Mouse (Mus musculus) neural tube, embryonic 14.5 days (tissue): Measurements from ENCODE around the gene Stk10. TPM values are rescaled to one million over a fixed set of nuclear protein-coding genes. Genes with fewer than 3 reads are reported as not detected.

Experiments used
- ATAC-seq: fragments of 200-750 bp; cut with Nextera tagmentation; 2 replicates; pipeline ENCODE4 v1.8.0; 2017; ENCODE audit warnings: low read depth, mild to moderate bottlenecking, moderate TSS enrichment, moderate library complexity
- H3K27ac ChIP-seq: fragments of 300-500 bp; sonication (generic); 2 replicates; pipeline ENCODE4 v1.5.1; 2014; ENCODE audit warnings: low read depth, mild to moderate bottlenecking, control low read depth, low read length, moderate library complexity, mixed read lengths
- H3K27me3 ChIP-seq: fragments of 300-500 bp; sonication (generic); 2 replicates; pipeline ENCODE4 v1.6.1; 2014; ENCODE audit warnings: low read length; ENCODE audit not compliant: control insufficient read depth, insufficient read depth
- H3K36me3 ChIP-seq: fragments of 300-500 bp; sonication (generic); 2 replicates; pipeline ENCODE4 v1.6.1; 2014; ENCODE audit warnings: low read length, mixed read lengths; ENCODE audit not compliant: control insufficient read depth, insufficient read depth
- H3K4me1 ChIP-seq: fragments of 300-500 bp; sonication (generic); 2 replicates; pipeline ENCODE4 v1.6.1; 2014; ENCODE audit warnings: low read length; ENCODE audit not compliant: control insufficient read depth, insufficient read depth
- H3K4me2 ChIP-seq: fragments of 300-500 bp; sonication (generic); 2 replicates; pipeline ENCODE4 v1.6.1; 2014; ENCODE audit warnings: mild to moderate bottlenecking, low read depth, low read length, control low read depth
- H3K4me3 ChIP-seq: fragments of 300-500 bp; sonication (generic); 2 replicates; pipeline ENCODE4 v1.5.1; 2014; ENCODE audit warnings: low read depth, low read length, control low read depth, mixed read lengths
- H3K9ac ChIP-seq: fragments of 300-500 bp; sonication (generic); replicated peaks from 2 replicates; pipeline ENCODE4 v1.6.1; 2014; ENCODE audit warnings: low read depth, mild to moderate bottlenecking, control low read depth, low read length, mixed read lengths
- H3K9me3 ChIP-seq: fragments of 300-500 bp; sonication (generic); 2 replicates; pipeline ENCODE4 v1.6.1; 2016; ENCODE audit warnings: low read length; ENCODE audit not compliant: control insufficient read depth
- WGBS: fragments of 180-500 bp; shearing (Covaris S2); extraction: QIAGEN DNeasy Blood & Tissue Kit; methylation state at CpG from one replicate; pipeline ENCODE4 v1.1.7; 2014; 5-methylcytosine and 5-hydroxymethylcytosine counted together
- polyA plus RNA-seq: library from polyadenylated mRNA; unstranded; fragments of >200 nt; fragmentation: Nextera tagmentation; extraction: Ambion mirVana; gene quantifications from 2 replicates; pipeline ENCODE4 v1.2.1, GENCODE M21; 2014

Gene Stk10
- polyA plus RNA-seq, 1 experiment from 2014 or later, result 2.0 TPM

DNA sequence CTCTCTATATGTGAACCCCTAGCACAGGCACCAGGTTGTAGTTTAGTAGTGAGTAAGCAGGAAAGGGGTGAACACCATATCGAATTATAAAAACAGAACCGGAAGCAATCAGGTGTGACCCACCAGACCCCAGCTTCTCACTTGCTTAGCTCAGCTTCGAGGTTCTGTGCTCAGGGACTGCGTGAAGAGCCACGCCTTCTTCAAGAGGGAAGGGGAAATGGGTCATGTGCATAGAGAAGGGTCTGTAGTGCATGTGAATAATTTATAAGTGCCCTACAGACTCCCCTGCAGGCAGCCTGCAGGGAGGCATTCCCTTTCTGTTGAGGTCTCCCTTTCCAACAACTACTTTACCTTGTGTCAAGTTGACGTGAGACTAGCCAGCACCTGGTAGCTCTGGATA, 52.9 kb downstream of the Stk10 start:
- Histone ChIP-seq H3K27me3 (no peaks in the 10 kb centered on the region), H3K27ac (no peak overlapping the region), H3K36me3 (no peaks in the 10 kb centered on the region), H3K9ac (no peak overlapping the region), H3K9me3 (no peaks in the 10 kb centered on the region), H3K4me3 (no peak overlapping the region), H3K4me1 (no peaks in the 10 kb centered on the region), H3K4me2 (no peak overlapping the region)
- 69% methylated on average over 6 of the region's 6 CpGs for WGBS
- ATAC-seq, result no peak

DNA sequence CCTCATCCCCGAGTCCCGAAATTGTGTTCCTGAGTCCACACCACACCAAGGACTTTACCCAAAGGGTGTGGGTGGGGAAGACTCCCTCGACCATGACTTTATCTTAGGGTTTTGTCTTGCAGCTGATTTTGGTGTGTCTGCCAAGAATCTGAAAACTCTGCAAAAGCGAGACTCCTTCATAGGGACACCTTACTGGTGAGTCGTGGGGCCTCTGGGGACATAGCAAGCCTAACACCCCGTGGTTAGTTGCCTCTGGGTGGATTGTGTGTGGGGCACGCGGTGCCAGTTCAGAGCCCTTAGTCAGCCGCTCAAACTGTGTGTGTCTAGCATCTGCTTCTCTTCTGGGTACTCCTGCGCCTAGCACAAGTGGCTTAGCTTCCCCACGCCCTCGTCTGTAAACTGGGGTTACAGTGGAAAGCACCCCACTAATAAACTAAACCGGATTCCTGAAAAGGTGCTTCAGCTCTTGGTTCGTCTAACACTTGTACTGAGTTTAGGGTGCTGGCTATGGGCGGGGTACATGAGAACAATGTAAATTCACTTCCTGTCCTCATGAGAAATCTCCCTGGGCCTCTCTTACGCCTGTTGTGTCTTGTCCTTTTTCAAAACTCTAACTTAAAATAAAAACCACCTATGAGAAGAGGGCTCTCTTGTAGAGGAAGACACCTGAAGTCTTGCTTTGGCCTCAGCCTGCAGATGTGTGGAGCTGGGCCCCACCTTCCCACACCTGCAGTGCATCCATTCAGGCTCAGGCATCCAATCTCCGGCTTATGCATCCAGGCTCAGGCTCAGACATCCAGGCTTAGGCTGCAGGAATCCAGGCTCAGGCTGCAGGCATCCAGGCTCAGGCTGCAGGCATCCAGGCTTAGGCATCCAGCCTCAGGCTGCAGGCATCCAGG, 54.3 kb downstream of the Stk10 start:
- Histone ChIP-seq H3K9ac (0 out of 2 replicates have a peak overlapping the region, but pooled peaks have one; percentile 32), H3K4me2 (no peak overlapping the region), H3K4me3 (no peak overlapping the region), H3K27ac (no peak overlapping the region), H3K4me1 (no peaks in the 10 kb centered on the region), H3K27me3 (no peaks in the 10 kb centered on the region), H3K36me3 (no peaks in the 10 kb centered on the region), H3K9me3 (no peaks in the 10 kb centered on the region)
- WGBS, result 79% methylated on average over 17 of the region's 17 CpGs
- ATAC-seq, result no peak; the same call in 1 of the 2 replicates

DNA sequence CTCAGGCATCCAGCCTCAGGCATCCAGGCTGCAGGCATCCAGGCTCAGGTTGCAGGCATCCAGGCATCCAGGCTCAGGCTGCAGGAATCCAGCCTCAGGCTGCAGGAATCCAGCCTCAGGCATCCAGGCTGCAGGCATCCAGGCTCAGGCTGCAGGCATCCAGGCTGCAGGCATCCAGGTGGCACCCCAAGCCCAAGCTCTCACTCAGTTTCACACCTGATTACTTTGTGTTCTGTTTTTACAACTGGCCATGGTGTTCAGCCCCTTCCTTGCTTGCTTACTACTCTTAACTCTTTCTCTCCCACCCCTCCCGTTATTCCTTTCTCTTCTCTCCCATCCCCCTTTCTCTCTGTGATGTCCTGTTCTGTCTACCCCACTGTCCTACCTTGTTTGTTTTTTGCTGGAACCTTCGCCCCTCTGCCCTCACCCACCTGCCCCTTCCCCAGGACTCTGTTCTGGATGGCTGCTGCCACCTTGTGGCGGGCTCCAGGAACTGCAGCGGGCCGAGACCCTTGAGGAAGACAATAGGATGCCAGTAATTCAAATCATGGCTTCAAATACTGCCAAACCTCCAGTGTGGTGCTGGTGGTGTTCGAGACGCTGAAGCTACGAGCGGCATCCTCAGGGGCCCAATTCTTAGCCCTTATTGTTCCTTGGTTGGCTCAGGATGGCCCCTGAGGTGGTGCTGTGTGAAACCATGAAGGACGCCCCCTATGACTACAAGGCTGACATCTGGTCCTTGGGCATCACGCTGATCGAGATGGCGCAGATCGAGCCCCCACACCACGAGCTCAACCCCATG, 55.2 kb downstream of the Stk10 start:
- Histone ChIP-seq H3K4me2 (no peak overlapping the region), H3K9ac (0 out of 2 replicates have a peak overlapping the region, but pooled peaks have one; percentile 32), H3K27ac (no peak overlapping the region), H3K27me3 (no peaks in the 10 kb centered on the region), H3K4me1 (no peaks in the 10 kb centered on the region), H3K9me3 (no peaks in the 10 kb centered on the region), H3K4me3 (no peak overlapping the region), H3K36me3 (no peaks in the 10 kb centered on the region)
- 36% methylated on average over 15 of the region's 15 CpGs for WGBS
- ATAC-seq, result peak; percentile 60

DNA sequence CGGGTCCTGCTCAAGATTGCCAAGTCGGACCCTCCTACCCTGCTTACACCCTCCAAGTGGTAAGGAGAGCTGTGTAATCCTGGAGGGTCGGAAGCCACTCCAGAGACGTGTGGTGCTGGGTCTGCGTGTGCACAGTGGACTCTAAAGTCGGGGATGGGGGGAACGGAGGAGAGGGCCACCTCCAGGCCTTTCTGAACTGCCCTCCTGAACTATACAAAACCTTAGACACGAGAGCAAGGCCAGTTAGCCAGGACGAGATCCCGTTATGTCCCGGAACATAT, 55.7 kb downstream of the Stk10 start:
- 83% methylated on average over 11 of the region's 11 CpGs for WGBS
- H3K9me3 ChIP-seq, result no peaks in the 10 kb centered on the region
- H3K4me2 ChIP-seq, result no peak overlapping the region
- no peak overlapping the region for H3K9ac ChIP-seq
- no peak overlapping the region for H3K4me3 ChIP-seq
- no peaks in the 10 kb centered on the region for H3K4me1 ChIP-seq
- 0 out of 2 replicates have a peak, but pooled peaks have one; percentile 38 for ATAC-seq
- H3K27ac ChIP-seq, result no peak overlapping the region
- no peaks in the 10 kb centered on the region for H3K27me3 ChIP-seq
- H3K36me3 ChIP-seq, result no peaks in the 10 kb centered on the region

DNA sequence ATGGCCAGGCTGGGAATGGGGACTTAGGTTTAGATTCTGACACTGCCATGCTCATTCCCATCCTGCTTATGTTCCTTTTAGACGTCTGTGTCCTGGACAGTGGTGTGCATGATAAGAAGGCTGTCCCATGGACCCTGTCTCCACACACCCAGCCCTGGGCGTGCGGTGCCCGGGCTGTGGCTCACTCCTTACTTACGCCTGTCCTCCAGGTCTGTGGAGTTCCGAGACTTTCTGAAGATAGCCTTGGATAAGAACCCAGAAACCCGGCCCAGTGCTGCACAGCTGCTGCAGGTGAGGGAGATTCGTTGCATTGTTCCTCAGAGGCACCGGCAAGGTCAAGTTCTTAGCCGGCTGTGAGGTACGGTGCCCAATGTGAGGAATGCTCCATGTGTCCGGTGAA, 56.1 kb downstream of the Stk10 start:
- Histone ChIP-seq H3K4me2 (no peak overlapping the region), H3K27ac (no peak overlapping the region), H3K9me3 (no peaks in the 10 kb centered on the region), H3K36me3 (no peaks in the 10 kb centered on the region), H3K4me3 (no peak overlapping the region), H3K4me1 (no peaks in the 10 kb centered on the region), H3K9ac (no peak overlapping the region), H3K27me3 (no peaks in the 10 kb centered on the region)
- WGBS, result 92% methylated on average over 12 of the region's 12 CpGs
- no peak for ATAC-seq

DNA sequence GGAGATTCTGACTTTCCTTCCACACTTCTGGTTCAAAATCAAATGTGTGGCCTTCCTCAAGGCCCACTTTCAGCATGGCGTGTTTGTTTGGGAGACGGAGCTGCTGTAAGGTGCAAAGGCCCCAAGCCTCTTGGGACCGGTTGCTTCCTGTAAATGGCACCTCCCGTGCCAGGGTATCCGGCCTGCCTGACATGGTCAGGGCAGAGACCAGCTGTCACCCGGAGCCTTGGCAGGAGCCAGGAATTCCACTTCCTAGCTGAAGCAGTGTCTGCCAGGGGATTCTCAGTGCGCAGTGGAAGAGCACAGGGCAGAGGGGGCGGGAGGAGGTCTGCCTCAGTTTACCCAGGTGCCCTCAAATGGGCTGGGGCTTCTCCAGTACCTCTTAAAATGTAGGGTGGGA, 56.7 kb downstream of the Stk10 start:
- no peaks in the 10 kb centered on the region for H3K36me3 ChIP-seq
- no peaks in the 10 kb centered on the region for H3K4me1 ChIP-seq
- no peaks in the 10 kb centered on the region for H3K9me3 ChIP-seq
- H3K4me3 ChIP-seq, result no peak overlapping the region
- ATAC-seq, result no peak
- no peaks in the 10 kb centered on the region for H3K27me3 ChIP-seq
- 89% methylated on average over 8 of the region's 8 CpGs for WGBS
- H3K9ac ChIP-seq, result no peak overlapping the region
- H3K27ac ChIP-seq, result no peak overlapping the region
- H3K4me2 ChIP-seq, result no peak overlapping the region

DNA sequence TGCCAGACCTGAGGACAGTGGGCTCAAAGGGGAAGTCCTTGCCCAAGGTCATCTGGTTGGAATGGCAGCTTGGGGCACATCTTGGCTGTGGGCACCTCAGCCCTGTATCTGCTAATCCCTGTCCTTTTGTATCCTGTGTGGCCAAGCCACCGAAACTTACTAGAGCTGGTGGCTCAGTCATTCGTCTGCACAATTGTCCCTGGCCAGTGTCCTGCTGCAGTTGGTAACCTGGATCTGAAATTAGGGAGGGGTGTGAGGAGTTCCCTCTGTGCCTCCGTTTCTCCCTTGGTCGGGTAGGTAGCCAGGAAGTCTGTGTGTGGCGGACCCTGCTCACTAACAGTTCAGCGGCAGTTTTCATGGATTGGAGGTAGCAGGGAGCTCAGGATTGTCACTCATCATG, 57.1 kb downstream of the Stk10 start:
- no peaks in the 10 kb centered on the region for H3K27me3 ChIP-seq
- H3K9me3 ChIP-seq, result no peaks in the 10 kb centered on the region
- no peak for ATAC-seq
- no peak overlapping the region for H3K9ac ChIP-seq
- H3K36me3 ChIP-seq, result no peaks in the 10 kb centered on the region
- 88% methylated on average over 6 of the region's 6 CpGs for WGBS
- H3K4me1 ChIP-seq, result no peaks in the 10 kb centered on the region
- no peak overlapping the region for H3K4me2 ChIP-seq
- H3K4me3 ChIP-seq, result no peak overlapping the region
- no peak overlapping the region for H3K27ac ChIP-seq

DNA sequence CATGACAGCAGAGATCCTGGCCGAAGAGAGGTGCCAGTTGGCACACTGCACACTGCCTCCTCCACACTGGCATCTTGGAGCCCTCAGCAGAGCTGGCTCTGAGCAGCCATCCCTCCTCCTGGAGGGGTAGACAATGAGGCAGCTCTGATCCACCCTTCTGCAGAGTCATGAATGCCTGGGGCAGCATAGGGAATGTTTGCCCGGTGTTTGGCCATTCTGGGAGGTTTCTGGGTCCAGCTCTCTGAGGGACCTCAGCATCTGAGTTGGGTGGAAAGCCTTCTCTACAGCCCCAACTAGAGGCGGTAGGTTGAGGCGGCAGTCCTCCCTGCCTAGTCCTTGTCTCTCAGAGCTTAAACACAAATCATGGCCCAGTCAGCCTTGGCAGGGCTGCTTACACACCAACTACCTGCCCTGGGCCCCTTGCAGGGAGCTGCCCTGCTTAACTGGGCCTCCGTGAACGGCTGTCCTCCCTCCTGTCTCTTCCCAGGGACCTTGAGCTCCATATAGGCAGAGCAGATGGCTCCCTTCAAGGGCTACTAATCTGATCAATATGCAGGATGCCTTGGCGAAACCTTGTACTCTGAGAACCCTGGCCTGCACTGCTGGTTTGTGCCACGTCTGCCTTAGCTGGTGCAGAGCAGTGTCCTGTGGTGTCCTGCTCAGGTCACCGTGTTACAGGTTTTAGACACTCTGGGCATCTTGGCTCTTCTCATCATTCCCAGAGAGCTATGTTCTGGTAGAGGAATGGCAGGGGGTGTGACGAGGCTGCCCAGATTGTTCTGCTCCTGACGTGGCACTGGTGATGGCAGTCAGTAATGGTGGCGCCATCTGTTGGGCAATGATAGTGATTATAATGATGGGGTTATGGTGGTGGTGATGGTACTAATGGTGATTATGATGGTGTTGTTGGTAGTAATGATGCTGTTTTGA, 59.1 kb downstream of the Stk10 start:
- Histone ChIP-seq H3K4me3 (no peak overlapping the region), H3K9me3 (no peaks in the 10 kb centered on the region), H3K9ac (no peak overlapping the region), H3K27me3 (no peaks in the 10 kb centered on the region), H3K27ac (no peak overlapping the region), H3K4me1 (no peaks in the 10 kb centered on the region), H3K36me3 (no peaks in the 10 kb centered on the region), H3K4me2 (no peak overlapping the region)
- ATAC-seq, result no peak
- WGBS, result 60% methylated on average over 12 of the region's 12 CpGs
